Mouse (Mus musculus): ENCODE measurements around the gene Cd38.

Gene Cd38

GRCm38 (mm10) chr5:43868253-43868652, at the start of gene Cd38:
TSS of gene Cd38 (plus strand) at chr5:43868553.
- DNase-seq (ENCODE audit: low spot score in 2 of 2): no peak

GRCm38 (mm10) chr5:43818695-43819094, 49.7 kb upstream of the Cd38 start, which contains the start of gene Bst1:
TSS of gene Bst1 (plus strand) at chr5:43818885.
- no peak for DNase-seq (ENCODE audit: low spot score in 2 of 2)

GRCm38 (mm10) chr5:43820785-43821184, 47.6 kb upstream of the Cd38 start:
- DNase-seq (ENCODE audit: low spot score in 2 of 2): no peak

GRCm38 (mm10) chr5:43821538-43821937, 46.8 kb upstream of the Cd38 start, which contains the start of gene Fbxl5:
TSS of gene Fbxl5 (minus strand) at chr5:43821638.
- no peak for DNase-seq (ENCODE audit: low spot score in 2 of 2)

GRCm38 (mm10) chr5:43822199-43822598, 46.2 kb upstream of the Cd38 start:
- DNase-seq (ENCODE audit: low spot score in 2 of 2): no peak

GRCm38 (mm10) chr5:43822824-43823223, 45.5 kb upstream of the Cd38 start:
- no peak for DNase-seq (ENCODE audit: low spot score in 2 of 2)

- peak; percentile 56 to 71 for DNase-seq (ENCODE audit: low spot score in 2 of 2)
Observed at GRCm38 (mm10) chr5:43824580-43824979, 43.8 kb upstream of the Cd38 start.

GRCm38 (mm10) chr5:43826883-43827282, 41.5 kb upstream of the Cd38 start:
- DNase-seq (ENCODE audit: low spot score in 2 of 2): no peak

- DNase-seq (ENCODE audit: low spot score in 2 of 2): no peak
Observed at GRCm38 (mm10) chr5:43827366-43827765, 41.0 kb upstream of the Cd38 start.

- no peak for DNase-seq (ENCODE audit: low spot score in 2 of 2)
Observed at GRCm38 (mm10) chr5:43836590-43836989, 31.8 kb upstream of the Cd38 start.

GRCm38 (mm10) chr5:43837372-43837771, 31.0 kb upstream of the Cd38 start:
- peak; percentile 50 to 81 for DNase-seq (ENCODE audit: low spot score in 2 of 2)

GRCm38 (mm10) chr5:43841144-43842010, 27.0 kb upstream of the Cd38 start:
- DNase-seq (ENCODE audit: low spot score in 2 of 2): peak; percentile 29 to 73

- DNase-seq (ENCODE audit: low spot score in 2 of 2): no peak
Observed at GRCm38 (mm10) chr5:43842011-43842285, 26.4 kb upstream of the Cd38 start.

- DNase-seq (ENCODE audit: low spot score in 2 of 2): no peak
Observed at GRCm38 (mm10) chr5:43842576-43843155, 25.7 kb upstream of the Cd38 start.

- no peak for DNase-seq (ENCODE audit: low spot score in 2 of 2)
Observed at GRCm38 (mm10) chr5:43845083-43845482, 23.3 kb upstream of the Cd38 start.

GRCm38 (mm10) chr5:43845646-43846045, 22.7 kb upstream of the Cd38 start:
- DNase-seq (ENCODE audit: low spot score in 2 of 2): peak in 1 of 2 experiments; percentile 22

- DNase-seq (ENCODE audit: low spot score in 2 of 2): no peak
Observed at GRCm38 (mm10) chr5:43846227-43846626, 22.1 kb upstream of the Cd38 start.

GRCm38 (mm10) chr5:43847555-43847954, 20.8 kb upstream of the Cd38 start:
- DNase-seq (ENCODE audit: low spot score in 2 of 2): no peak

GRCm38 (mm10) chr5:43848275-43848674, 20.1 kb upstream of the Cd38 start:
- no peak for DNase-seq (ENCODE audit: low spot score in 2 of 2)

GRCm38 (mm10) chr5:43853096-43853867, 15.1 kb upstream of the Cd38 start:
- no peak for DNase-seq (ENCODE audit: low spot score in 2 of 2)

- DNase-seq (ENCODE audit: low spot score in 2 of 2): no peak
Observed at GRCm38 (mm10) chr5:43853868-43854488, 14.4 kb upstream of the Cd38 start.

GRCm38 (mm10) chr5:43855769-43856168, 12.6 kb upstream of the Cd38 start:
- DNase-seq (ENCODE audit: low spot score in 2 of 2): no peak

Measured in spleen, postnatal 4 days (tissue).